Mouse (Mus musculus) stomach, embryonic 14.5 days (tissue): ENCODE measurements at regions not wholly inside any gene's neighbourhood (a gene's known extent, or its start where the extent isn't known, plus 50 kb on each side); places are given as distances from the start of the nearest gene placed in this dataset.

ENCODE experiments used
- ATAC-seq: fragments of 200-750 bp; cut with Nextera tagmentation; 2 replicates; pipeline ENCODE4 v1.8.0; 2017; ENCODE audit warnings: low read depth, moderate TSS enrichment; ENCODE audit not compliant: insufficient number of reproducible peaks, insufficient read depth, low FRiP score
- H3K27ac ChIP-seq: fragments of 300-500 bp; sonication (generic); 2 replicates; pipeline ENCODE4 v1.5.1; 2014; ENCODE audit warnings: mild to moderate bottlenecking, low read length, moderate library complexity, mixed read lengths
- H3K27me3 ChIP-seq: fragments of 300-500 bp; sonication (generic); 2 replicates; pipeline ENCODE4 v1.6.1; 2014; ENCODE audit warnings: low read length, control low read depth, mixed read lengths; ENCODE audit not compliant: control insufficient read depth, insufficient read depth
- H3K36me3 ChIP-seq: fragments of 300-500 bp; sonication (generic); 2 replicates; pipeline ENCODE4 v1.6.1; 2014; ENCODE audit warnings: mild to moderate bottlenecking, control low read depth, low read length, moderate library complexity, mixed read lengths; ENCODE audit not compliant: control insufficient read depth, insufficient read depth
- H3K4me1 ChIP-seq: fragments of 300-500 bp; sonication (generic); 2 replicates; pipeline ENCODE4 v1.6.1; 2014; ENCODE audit warnings: low read length, control low read depth, mixed read lengths; ENCODE audit not compliant: control insufficient read depth, insufficient read depth
- H3K4me2 ChIP-seq: fragments of 300-500 bp; sonication (generic); replicated peaks from 2 replicates; pipeline ENCODE4 v1.6.1; 2014; ENCODE audit warnings: low read depth, low read length, control low read depth
- H3K4me3 ChIP-seq: fragments of 300-500 bp; sonication (generic); 2 replicates; pipeline ENCODE4 v1.5.1; 2014; ENCODE audit warnings: low read depth, low read length, control low read depth
- H3K9ac ChIP-seq: fragments of 300-500 bp; sonication (generic); replicated peaks from 2 replicates; pipeline ENCODE4 v1.6.1; 2014; ENCODE audit warnings: low read depth, mild to moderate bottlenecking, control low read depth, low read length, moderate library complexity, mixed read lengths
- H3K9me3 ChIP-seq: fragments of 300-500 bp; sonication (generic); 2 replicates; pipeline ENCODE4 v1.6.1; 2016; ENCODE audit warnings: low read depth, low read length, control low read depth; ENCODE audit not compliant: control insufficient read depth
- WGBS: fragments of 180-500 bp; shearing (Covaris S2); extraction: QIAGEN DNeasy Blood & Tissue Kit; methylation state at CpG from one replicate; pipeline ENCODE4 v1.1.7; 2014; 5-methylcytosine and 5-hydroxymethylcytosine counted together

DNA sequence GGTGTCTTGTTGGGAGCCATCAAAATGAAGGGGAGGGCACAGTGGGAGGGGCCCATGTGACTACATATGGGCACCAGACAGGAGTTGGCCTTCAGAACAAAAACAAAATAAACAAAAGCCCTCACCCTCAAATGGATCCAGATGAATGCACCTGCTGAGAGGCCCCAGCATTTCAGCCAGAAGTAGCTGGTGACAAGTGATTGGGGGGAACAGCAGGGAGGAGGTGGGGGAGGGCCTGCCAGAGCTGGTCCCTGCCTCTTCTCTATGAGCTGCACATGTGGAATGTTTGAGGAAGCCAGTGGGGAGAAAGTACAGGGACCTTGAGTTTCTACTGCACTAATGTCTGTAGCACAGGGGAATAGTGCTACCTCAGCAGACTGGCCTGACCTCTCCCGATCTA, 139.5 kb downstream of the Efnb2 start:
- H3K36me3 ChIP-seq: no peaks in the 10 kb centered on the region
- H3K27me3 ChIP-seq: no peaks in the 10 kb centered on the region
- no peak overlapping the region for H3K9ac ChIP-seq
- 86% methylated on average over 1 of the region's 1 CpGs for WGBS
- no peak for ATAC-seq
- H3K9me3 ChIP-seq: no peaks in the 10 kb centered on the region
- H3K4me3 ChIP-seq: no peak overlapping the region
- H3K4me1 ChIP-seq: no peaks in the 10 kb centered on the region
- no peak overlapping the region for H3K4me2 ChIP-seq
- no peak overlapping the region; the same call in 1 of the 2 replicates for H3K27ac ChIP-seq

DNA sequence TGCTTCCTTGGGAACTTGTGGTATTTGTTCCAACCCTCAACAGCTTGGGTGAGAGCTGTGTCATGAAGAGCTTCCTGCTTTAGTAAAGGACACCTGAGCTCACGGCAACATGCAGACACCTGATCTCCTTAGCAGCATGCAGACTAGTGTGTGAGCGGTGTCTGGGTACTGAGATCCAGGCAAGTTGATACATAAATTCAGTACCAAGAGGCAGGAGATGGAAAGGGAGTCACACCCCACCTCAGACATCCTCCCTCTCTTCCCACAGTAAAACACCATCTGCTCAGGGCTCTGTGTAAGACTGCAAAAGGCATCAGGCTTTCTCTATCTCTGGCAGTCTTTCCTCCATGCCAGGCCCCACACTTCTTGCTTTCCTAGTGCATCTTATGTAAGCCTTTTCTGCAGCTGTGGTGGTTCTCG, 141.3 kb downstream of the Efnb2 start:
- H3K9ac ChIP-seq: no peak overlapping the region
- H3K4me1 ChIP-seq: no peaks in the 10 kb centered on the region
- no peak overlapping the region for H3K4me3 ChIP-seq
- H3K27me3 ChIP-seq: no peaks in the 10 kb centered on the region
- H3K4me2 ChIP-seq: no peak overlapping the region
- H3K27ac ChIP-seq: no peak overlapping the region
- H3K36me3 ChIP-seq: no peaks in the 10 kb centered on the region
- 95% methylated on average over 3 of the region's 3 CpGs for WGBS
- H3K9me3 ChIP-seq: no peaks in the 10 kb centered on the region
- no peak for ATAC-seq

DNA sequence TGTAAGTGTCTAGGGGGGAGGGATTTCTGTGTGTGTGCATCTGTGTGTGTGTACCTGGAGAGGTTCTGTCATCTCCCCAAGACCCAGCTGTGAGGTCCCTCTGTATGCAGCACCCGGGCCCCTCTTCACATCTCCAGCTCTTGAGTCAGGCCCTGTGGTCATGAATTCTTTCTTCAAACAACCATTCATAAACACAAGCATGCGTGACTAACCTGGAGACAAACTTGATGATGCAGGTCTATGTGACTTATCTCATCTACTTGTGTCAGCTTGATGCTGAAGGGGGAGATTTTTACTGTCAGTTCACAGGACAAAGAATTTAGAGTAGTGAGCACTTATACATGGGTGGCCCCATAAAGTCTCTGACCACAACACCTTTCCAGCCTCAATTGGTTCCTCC, 143.4 kb downstream of the Efnb2 start:
- WGBS: 71% methylated on average over 2 of the region's 2 CpGs
- Histone ChIP-seq H3K4me1 (no peaks in the 10 kb centered on the region), H3K4me2 (no peak overlapping the region), H3K4me3 (no peak overlapping the region), H3K9me3 (no peaks in the 10 kb centered on the region), H3K36me3 (no peaks in the 10 kb centered on the region), H3K27ac (no peak overlapping the region), H3K9ac (no peak overlapping the region), H3K27me3 (no peaks in the 10 kb centered on the region)
- ATAC-seq: no peak

DNA sequence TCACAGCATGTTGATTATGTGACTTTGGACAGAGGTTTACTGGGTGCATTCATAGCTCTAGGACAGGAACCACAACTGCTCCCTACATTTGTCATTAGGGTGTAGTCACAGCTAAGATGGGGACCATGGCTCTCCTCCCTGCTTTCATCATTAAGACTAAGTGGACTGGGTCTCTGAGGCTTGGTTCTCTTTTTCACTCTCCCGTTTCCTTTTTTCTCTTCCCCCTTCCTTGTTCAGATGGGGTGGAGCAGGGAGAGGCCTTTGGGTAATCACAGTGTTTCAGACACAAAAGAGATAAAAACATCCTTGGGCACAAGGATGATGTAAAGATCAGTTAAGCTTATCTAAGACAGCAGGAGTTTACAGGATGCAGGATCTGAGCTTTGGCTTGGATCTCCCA, 144.8 kb downstream of the Efnb2 start:
- H3K9ac ChIP-seq: no peak overlapping the region
- no peaks in the 10 kb centered on the region for H3K27me3 ChIP-seq
- no peaks in the 10 kb centered on the region for H3K4me1 ChIP-seq
- H3K36me3 ChIP-seq: no peaks in the 10 kb centered on the region
- 83% methylated on average over 1 of the region's 1 CpGs for WGBS
- ATAC-seq: no peak
- no peaks in the 10 kb centered on the region for H3K9me3 ChIP-seq
- H3K27ac ChIP-seq: no peak overlapping the region
- no peak overlapping the region for H3K4me2 ChIP-seq
- no peak overlapping the region for H3K4me3 ChIP-seq

DNA sequence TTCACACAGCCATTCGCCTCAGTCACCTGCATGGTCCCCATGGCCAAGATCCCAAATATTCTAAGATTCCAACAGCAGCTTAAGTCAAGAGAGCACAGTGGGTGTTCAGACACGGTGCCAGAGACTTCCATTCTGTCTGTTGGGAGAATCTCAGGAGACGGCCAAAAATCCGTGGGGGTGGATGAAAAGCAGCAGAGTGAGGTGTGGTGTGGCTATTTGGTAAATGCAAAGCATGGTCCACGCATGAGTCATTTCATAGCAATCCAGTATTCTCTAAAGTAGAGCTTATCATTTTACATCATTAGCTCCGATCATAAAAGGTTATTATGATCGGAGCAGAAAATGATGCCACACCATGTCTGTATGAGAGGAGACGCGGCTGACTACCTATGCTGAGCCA, 161.1 kb downstream of the Efnb2 start:
- no peak overlapping the region for H3K27ac ChIP-seq
- no peak overlapping the region for H3K9ac ChIP-seq
- H3K36me3 ChIP-seq: no peaks in the 10 kb centered on the region
- H3K4me3 ChIP-seq: no peak overlapping the region
- no peaks in the 10 kb centered on the region for H3K9me3 ChIP-seq
- H3K4me1 ChIP-seq: 0 out of 2 replicates have a peak, but pooled peaks cover 4% of the 10 kb centered on the region
- H3K4me2 ChIP-seq: no peak overlapping the region
- no peaks in the 10 kb centered on the region for H3K27me3 ChIP-seq
- no peak for ATAC-seq
- 90% methylated on average over 9 of the region's 9 CpGs for WGBS

DNA sequence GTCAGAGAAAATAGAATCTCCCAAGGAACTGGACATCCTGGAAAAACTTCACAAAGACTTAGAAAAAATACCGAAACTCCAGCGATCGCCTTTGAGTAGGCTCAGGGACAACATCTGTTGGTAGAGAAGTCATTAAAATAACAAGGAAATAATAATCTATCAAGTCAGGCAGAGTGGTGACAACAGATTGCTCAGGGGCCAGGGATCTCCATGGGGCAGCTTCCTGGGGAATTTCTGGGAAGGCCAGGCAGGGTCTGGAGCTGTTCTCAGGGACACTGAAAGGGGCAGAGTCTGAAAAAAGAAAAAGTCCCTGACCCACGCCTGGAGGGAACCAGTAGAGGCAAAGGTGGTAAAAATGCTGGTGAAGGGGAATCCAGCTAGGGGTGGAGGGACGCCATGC, 162.3 kb downstream of the Efnb2 start:
- Histone ChIP-seq H3K4me1 (0 out of 2 replicates have a peak, but pooled peaks cover 4% of the 10 kb centered on the region), H3K27me3 (no peaks in the 10 kb centered on the region), H3K9me3 (no peaks in the 10 kb centered on the region), H3K27ac (no peak overlapping the region; the same call in 1 of the 2 replicates), H3K4me2 (no peak overlapping the region), H3K9ac (no peak overlapping the region), H3K4me3 (no peak overlapping the region), H3K36me3 (no peaks in the 10 kb centered on the region)
- ATAC-seq: no peak
- WGBS: 43% methylated on average over 5 of the region's 5 CpGs

DNA sequence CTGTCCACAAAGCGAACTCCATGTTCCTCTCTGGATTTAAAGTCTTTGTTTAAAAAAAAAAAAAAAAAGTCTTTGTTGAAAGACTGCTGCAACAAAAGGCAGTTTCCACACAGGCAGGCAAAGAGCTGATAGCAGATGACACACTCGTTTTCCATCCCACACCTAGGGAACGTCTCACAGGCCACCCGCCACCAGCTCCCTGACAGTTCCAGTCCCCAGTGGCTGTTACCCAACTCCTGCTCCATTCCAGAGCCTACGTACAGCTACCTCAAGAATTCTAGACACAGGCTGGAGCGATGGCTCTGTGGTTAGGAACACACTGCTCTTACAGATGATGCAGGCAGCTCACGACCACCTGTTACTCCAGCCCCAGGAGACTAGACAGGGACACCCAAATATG, 165.6 kb downstream of the Efnb2 start:
- Histone ChIP-seq H3K4me3 (no peak overlapping the region), H3K27ac (no peak overlapping the region), H3K27me3 (no peaks in the 10 kb centered on the region), H3K9me3 (no peaks in the 10 kb centered on the region), H3K4me2 (no peak overlapping the region), H3K9ac (no peak overlapping the region), H3K36me3 (no peaks in the 10 kb centered on the region), H3K4me1 (0 out of 2 replicates have a peak, but pooled peaks cover 4% of the 10 kb centered on the region)
- WGBS: 77% methylated on average over 7 of the region's 7 CpGs
- no peak for ATAC-seq

DNA sequence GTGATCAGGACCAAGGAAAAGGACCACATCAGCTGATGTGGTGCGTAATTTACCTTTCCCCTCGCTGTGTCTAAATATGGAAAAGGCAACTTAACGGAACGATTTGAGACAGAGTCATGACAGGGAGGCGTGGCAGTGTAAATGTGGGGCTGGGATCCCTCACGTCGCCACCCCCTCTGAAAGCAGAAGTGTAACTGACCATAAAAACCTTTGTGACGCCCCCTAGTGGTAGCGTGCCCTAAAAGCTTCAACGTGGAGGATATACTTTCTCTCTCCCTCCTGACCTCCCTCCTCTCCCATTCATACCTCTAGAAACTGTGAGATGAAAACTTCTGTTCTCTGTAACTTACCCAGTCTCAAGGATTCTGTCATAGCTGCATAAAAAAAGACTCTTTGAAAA, 166.8 kb downstream of the Efnb2 start:
- no peaks in the 10 kb centered on the region for H3K36me3 ChIP-seq
- WGBS: 91% methylated on average over 10 of the region's 10 CpGs
- no peaks in the 10 kb centered on the region for H3K27me3 ChIP-seq
- peaks cover 8% of the 10 kb centered on the region; the same call in 1 of the 2 replicates for H3K4me1 ChIP-seq
- H3K9ac ChIP-seq: no peak overlapping the region
- no peaks in the 10 kb centered on the region for H3K9me3 ChIP-seq
- no peak overlapping the region for H3K4me2 ChIP-seq
- no peak overlapping the region for H3K4me3 ChIP-seq
- ATAC-seq: no peak
- H3K27ac ChIP-seq: no peak overlapping the region

DNA sequence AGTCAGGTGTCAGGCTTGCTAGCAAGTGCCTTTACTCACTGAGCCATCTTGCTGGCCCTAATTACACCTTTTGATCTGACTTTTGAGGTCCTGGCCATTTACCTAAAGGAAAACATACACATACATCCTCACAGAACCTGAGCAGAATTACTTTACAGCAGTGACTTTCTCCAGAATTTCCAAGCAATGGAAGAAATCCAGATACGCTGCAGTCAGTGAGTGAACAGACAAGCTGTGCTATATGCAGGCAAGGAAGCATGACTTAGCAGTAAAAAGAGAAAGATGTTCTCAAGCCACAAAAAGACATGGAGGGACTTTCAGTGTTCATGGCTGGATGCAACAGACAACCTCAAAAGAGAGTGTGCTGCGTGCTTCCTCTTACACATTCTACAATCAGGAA, 169.1 kb downstream of the Efnb2 start:
- H3K9me3 ChIP-seq: no peaks in the 10 kb centered on the region
- no peaks in the 10 kb centered on the region for H3K36me3 ChIP-seq
- H3K4me2 ChIP-seq: no peak overlapping the region
- no peaks in the 10 kb centered on the region for H3K27me3 ChIP-seq
- ATAC-seq: no peak
- H3K4me1 ChIP-seq: peaks cover 11% of the 10 kb centered on the region; the same call in 1 of the 2 replicates
- WGBS: 81% methylated on average over 2 of the region's 2 CpGs
- H3K4me3 ChIP-seq: no peak overlapping the region
- no peak overlapping the region for H3K27ac ChIP-seq
- no peak overlapping the region for H3K9ac ChIP-seq
